Mouse (Mus musculus) CH12.LX (cell line): ENCODE data around the gene Lpar6.

Experiments used
- CTCF ChIP-seq, 2 experiments: IDR thresholded peaks in 1 of 2; conservative IDR thresholded peaks in 1 of 2; 2 replicates each; pipeline ENCODE4 v1.5.1; 2011 to 2012; ENCODE audit warnings: low read depth in 2 of 2, low read length in 2 of 2, improper control_type of control experiment in 1 of 2, inconsistent platforms in 1 of 2, mild to moderate bottlenecking in 1 of 2, moderate library complexity in 1 of 2
- E2F4 ChIP-seq: IDR thresholded peaks from 2 replicates; pipeline ENCODE4 v1.6.1; 2011; ENCODE audit warnings: low read depth, low read length, improper control_type of control experiment; ENCODE audit not compliant: insufficient replicate concordance
- EP300 ChIP-seq: IDR thresholded peaks from 2 replicates; pipeline ENCODE4 v1.6.1; 2011; ENCODE audit warnings: low read length, improper control_type of control experiment
- ETS1 ChIP-seq: conservative IDR thresholded peaks from 2 replicates; pipeline ENCODE4 v1.6.1; 2012; ENCODE audit warnings: low read depth, mild to moderate bottlenecking, inconsistent platforms, low read length, improper control_type of control experiment, moderate library complexity
- IRF4 ChIP-seq: IDR thresholded peaks from 2 replicates; pipeline ENCODE4 v1.6.1; 2014; ENCODE audit warnings: low read depth, mild to moderate bottlenecking, inconsistent platforms, low read length, improper control_type of control experiment
- MAFK ChIP-seq: IDR thresholded peaks from 2 replicates; pipeline ENCODE4 v1.6.1; 2011; ENCODE audit warnings: low read length, improper control_type of control experiment; ENCODE audit not compliant: insufficient replicate concordance
- POLR2A ChIP-seq: IDR thresholded peaks from 2 replicates; pipeline ENCODE4 v1.6.1; 2011; ENCODE audit warnings: low read depth, mild to moderate bottlenecking, improper control_type of control experiment, low read length
- TBP ChIP-seq: conservative IDR thresholded peaks from 2 replicates; pipeline ENCODE4 v1.6.1; 2011; ENCODE audit warnings: low read depth, low read length, improper control_type of control experiment
- ZC3H11A ChIP-seq: IDR thresholded peaks from 2 replicates; pipeline ENCODE4 v1.6.1; 2012; ENCODE audit warnings: low read depth, mild to moderate bottlenecking, inconsistent platforms, low read length, improper control_type of control experiment

GRCm38 (mm10) chr14:73226346-73226745, 11.3 kb upstream of the Lpar6 start:
- no peak for TF ChIP-seq POLR2A
- TF ChIP-seq EP300 = no peak
- TF ChIP-seq ETS1 = no peak
- no peak for TF ChIP-seq CTCF (conservative IDR thresholded peaks at IDR 0.05 in 1 of 2, IDR thresholded peaks at IDR 0.05 in 1 of 2; ENCODE audit: low read depth in 2 of 2, low read length in 2 of 2)
- TF ChIP-seq E2F4 = no peak
- TF ChIP-seq IRF4 = no peak
- TF ChIP-seq TBP = no peak
- TF ChIP-seq MAFK = no peak
- no peak for TF ChIP-seq ZC3H11A
